Mouse (Mus musculus): Measurements from ENCODE around the gene Ets1. TPM values are rescaled to one million over a fixed set of nuclear protein-coding genes. Genes with fewer than 3 reads are reported as not detected.

The Ets1 gene
- polyA plus RNA-seq, 1 experiment from 2014 or later, result 12.5 TPM

GRCm38 (mm10) chr9:32741681-32742080 is 105.7 kb downstream of the Ets1 start:
- H3K9ac ChIP-seq, result no peak overlapping the region
- no peaks in the 10 kb centered on the region for H3K27me3 ChIP-seq
- no peak overlapping the region for H3K4me3 ChIP-seq (replicated peaks)
- H3K36me3 ChIP-seq, result no peaks in the 10 kb centered on the region
- 0 out of 2 replicates have a peak, but pooled peaks cover 3% of the 10 kb centered on the region for H3K4me1 ChIP-seq (replicated peaks)
- H3K27ac ChIP-seq, result no peak overlapping the region
- no peak overlapping the region for H3K4me2 ChIP-seq
- ATAC-seq (ENCODE audit: low read depth) (no peak), DNase-seq (no peak)
- no peaks in the 10 kb centered on the region for H3K9me3 ChIP-seq (replicated peaks)
- 50% methylated on average over 2 of the region's 2 CpGs for WGBS (ENCODE audit: insufficient replicate concordance)

DNA sequence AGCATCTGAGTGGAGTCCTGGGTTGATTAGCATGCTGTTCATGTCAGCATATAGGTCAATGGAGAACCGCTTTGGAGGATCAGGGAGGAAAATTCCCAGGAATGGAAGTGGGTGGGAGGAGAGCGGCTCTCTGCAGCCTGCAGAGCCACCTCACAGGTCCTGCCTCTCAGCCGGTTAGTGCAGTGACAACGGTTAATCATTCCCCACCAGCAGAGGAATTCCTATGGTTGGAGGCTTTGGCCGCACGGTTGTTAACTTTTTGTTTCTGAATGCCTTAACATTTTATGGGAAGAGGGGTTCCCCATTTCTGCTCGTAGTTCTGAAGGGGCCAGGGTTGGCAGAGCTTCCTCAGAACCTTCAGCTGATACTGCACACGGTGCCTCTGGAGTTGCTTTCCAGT is 107.1 kb downstream of the Ets1 start:
- no peaks in the 10 kb centered on the region for H3K27me3 ChIP-seq
- H3K9me3 ChIP-seq (replicated peaks), result no peaks in the 10 kb centered on the region
- 0 out of 2 replicates have a peak, but pooled peaks cover 3% of the 10 kb centered on the region for H3K4me1 ChIP-seq (replicated peaks)
- H3K4me2 ChIP-seq, result no peak overlapping the region
- no peaks in the 10 kb centered on the region for H3K36me3 ChIP-seq
- no peak overlapping the region for H3K4me3 ChIP-seq (replicated peaks)
- DNase-seq (no peak), ATAC-seq (ENCODE audit: low read depth) (no peak)
- H3K9ac ChIP-seq, result no peak overlapping the region
- WGBS (ENCODE audit: insufficient replicate concordance), result 66% methylated on average over 8 of the region's 8 CpGs
- no peak overlapping the region for H3K27ac ChIP-seq

DNA sequence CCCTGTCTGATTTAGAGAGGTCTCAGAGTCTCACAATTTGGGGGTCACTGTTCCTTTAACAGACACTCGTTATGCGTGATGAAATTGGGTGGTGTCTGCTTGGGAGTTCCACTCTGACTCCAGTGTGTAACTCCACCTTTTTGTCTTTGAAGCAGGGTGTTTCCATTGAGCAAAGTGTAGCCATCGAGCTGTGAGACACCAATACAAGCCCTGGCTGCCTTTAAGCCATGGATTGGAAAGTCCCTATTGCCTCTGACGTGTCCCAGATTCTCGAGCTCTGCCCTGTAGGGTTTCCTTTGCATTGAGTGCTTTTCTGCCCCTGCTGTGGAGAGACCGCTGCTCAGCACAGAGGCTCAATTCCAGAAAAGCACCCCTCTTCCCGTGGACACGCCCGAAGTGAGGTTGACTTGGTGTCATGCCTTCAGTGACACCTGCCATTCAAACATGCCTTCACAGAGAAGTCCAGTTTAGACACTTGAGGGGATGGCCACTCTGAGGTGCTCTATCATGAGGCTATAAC is 107.7 kb downstream of the Ets1 start:
- Histone ChIP-seq H3K9ac (no peak overlapping the region), H3K36me3 (no peaks in the 10 kb centered on the region), H3K4me1 (replicated peaks) (0 out of 2 replicates have a peak, but pooled peaks cover 3% of the 10 kb centered on the region), H3K27me3 (no peaks in the 10 kb centered on the region), H3K4me3 (replicated peaks) (no peak overlapping the region), H3K4me2 (no peak overlapping the region), H3K9me3 (replicated peaks) (no peaks in the 10 kb centered on the region), H3K27ac (no peak overlapping the region)
- ATAC-seq (ENCODE audit: low read depth) (no peak), DNase-seq (no peak)
- 70% methylated on average over 9 of the region's 9 CpGs for WGBS (ENCODE audit: insufficient replicate concordance)

- Histone ChIP-seq H3K27me3 (no peaks in the 10 kb centered on the region), H3K27ac (no peak overlapping the region), H3K4me1 (replicated peaks) (0 out of 2 replicates have a peak, but pooled peaks cover 3% of the 10 kb centered on the region), H3K4me2 (no peak overlapping the region), H3K9ac (no peak overlapping the region), H3K4me3 (replicated peaks) (no peak overlapping the region), H3K36me3 (no peaks in the 10 kb centered on the region), H3K9me3 (replicated peaks) (no peaks in the 10 kb centered on the region)
- ATAC-seq (ENCODE audit: low read depth) (no peak), DNase-seq (no peak)
- WGBS (ENCODE audit: insufficient replicate concordance), result 68% methylated on average over 9 of the region's 9 CpGs
Observed at GRCm38 (mm10) chr9:32744288-32744687, 108.3 kb downstream of the Ets1 start.

- DNase-seq (no peak), ATAC-seq (ENCODE audit: low read depth) (no peak)
- WGBS (ENCODE audit: insufficient replicate concordance), result 61% methylated on average over 12 of the region's 12 CpGs
- H3K36me3 ChIP-seq, result no peaks in the 10 kb centered on the region
- H3K27me3 ChIP-seq, result no peaks in the 10 kb centered on the region
- H3K4me2 ChIP-seq, result no peak overlapping the region
- no peak overlapping the region for H3K27ac ChIP-seq
- H3K9me3 ChIP-seq (replicated peaks), result no peaks in the 10 kb centered on the region
- H3K4me3 ChIP-seq (replicated peaks), result no peak overlapping the region
- 0 out of 2 replicates have a peak, but pooled peaks cover 3% of the 10 kb centered on the region for H3K4me1 ChIP-seq (replicated peaks)
- no peak overlapping the region for H3K9ac ChIP-seq
Observed at GRCm38 (mm10) chr9:32745079-32745763, 109.2 kb downstream of the Ets1 start.

GRCm38 (mm10) chr9:32745998-32746397 is 110.0 kb downstream of the Ets1 start:
- 55% methylated on average over 8 of the region's 8 CpGs for WGBS (ENCODE audit: insufficient replicate concordance)
- no peak for ATAC-seq (ENCODE audit: low read depth)
- H3K4me3 ChIP-seq (replicated peaks), result no peak overlapping the region

GRCm38 (mm10) chr9:32746615-32747014 is 110.6 kb downstream of the Ets1 start:
- 0 out of 2 replicates have a peak, but pooled peaks cover 3% of the 10 kb centered on the region for H3K4me1 ChIP-seq (replicated peaks)
- no peaks in the 10 kb centered on the region for H3K9me3 ChIP-seq (replicated peaks)
- H3K36me3 ChIP-seq, result no peaks in the 10 kb centered on the region
- WGBS (ENCODE audit: insufficient replicate concordance), result 61% methylated on average over 6 of the region's 6 CpGs
- no peak for DNase-seq
- H3K27me3 ChIP-seq, result no peaks in the 10 kb centered on the region
- H3K27ac ChIP-seq, result no peak overlapping the region
- H3K9ac ChIP-seq, result no peak overlapping the region
- H3K4me2 ChIP-seq, result no peak overlapping the region
- H3K4me3 ChIP-seq (replicated peaks), result no peak overlapping the region
- ATAC-seq (ENCODE audit: low read depth), result no peak

More at GRCm38 (mm10) chr9:32745998-32746397, 110.0 kb downstream of the Ets1 start:
- Histone ChIP-seq H3K9me3 (replicated peaks) (no peaks in the 10 kb centered on the region), H3K27ac (no peak overlapping the region), H3K4me2 (no peak overlapping the region), H3K9ac (no peak overlapping the region), H3K4me1 (replicated peaks) (0 out of 2 replicates have a peak, but pooled peaks cover 3% of the 10 kb centered on the region), H3K27me3 (no peaks in the 10 kb centered on the region), H3K36me3 (no peaks in the 10 kb centered on the region)
- no peak for DNase-seq

DNA sequence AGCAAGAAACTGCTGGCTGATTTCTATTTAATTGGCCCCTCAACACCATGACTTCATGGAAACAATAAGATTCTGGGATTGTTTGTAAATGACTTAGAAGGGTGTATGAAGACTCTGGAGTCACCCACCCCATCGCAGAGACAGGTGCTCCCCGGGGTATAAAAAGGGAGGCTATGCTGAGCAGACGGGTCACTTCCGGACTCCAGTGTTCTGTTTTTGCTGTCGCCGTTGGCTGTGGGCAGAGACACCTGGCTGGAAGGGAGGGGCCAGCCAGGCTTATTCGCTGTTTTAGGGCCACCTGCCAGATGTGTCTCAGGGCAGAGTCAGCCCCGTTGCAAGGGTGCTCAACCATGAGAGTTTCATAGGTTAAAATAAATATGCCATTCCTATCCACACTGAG is 111.6 kb downstream of the Ets1 start:
- ATAC-seq (ENCODE audit: low read depth) (no peak), DNase-seq (no peak)

GRCm38 (mm10) chr9:32748552-32748951 is 112.5 kb downstream of the Ets1 start:
- H3K36me3 ChIP-seq, result no peaks in the 10 kb centered on the region
- DNase-seq (no peak), ATAC-seq (ENCODE audit: low read depth) (no peak)
- no peaks in the 10 kb centered on the region for H3K9me3 ChIP-seq (replicated peaks)
- H3K4me3 ChIP-seq (replicated peaks), result no peak overlapping the region
- no peak overlapping the region for H3K27ac ChIP-seq
- no peak overlapping the region for H3K9ac ChIP-seq
- H3K27me3 ChIP-seq, result no peaks in the 10 kb centered on the region
- H3K4me1 ChIP-seq (replicated peaks), result no peaks in the 10 kb centered on the region
- no peak overlapping the region for H3K4me2 ChIP-seq
- 70% methylated on average over 5 of the region's 5 CpGs for WGBS (ENCODE audit: insufficient replicate concordance)

More for the DNA sequence above, 111.6 kb downstream of the Ets1 start:
- Histone ChIP-seq H3K9me3 (replicated peaks) (no peaks in the 10 kb centered on the region), H3K36me3 (no peaks in the 10 kb centered on the region), H3K4me1 (replicated peaks) (0 out of 2 replicates have a peak, but pooled peaks cover 3% of the 10 kb centered on the region), H3K9ac (no peak overlapping the region), H3K27me3 (no peaks in the 10 kb centered on the region), H3K4me3 (replicated peaks) (no peak overlapping the region), H3K4me2 (no peak overlapping the region), H3K27ac (no peak overlapping the region)
- WGBS (ENCODE audit: insufficient replicate concordance), result 69% methylated on average over 8 of the region's 8 CpGs

DNA sequence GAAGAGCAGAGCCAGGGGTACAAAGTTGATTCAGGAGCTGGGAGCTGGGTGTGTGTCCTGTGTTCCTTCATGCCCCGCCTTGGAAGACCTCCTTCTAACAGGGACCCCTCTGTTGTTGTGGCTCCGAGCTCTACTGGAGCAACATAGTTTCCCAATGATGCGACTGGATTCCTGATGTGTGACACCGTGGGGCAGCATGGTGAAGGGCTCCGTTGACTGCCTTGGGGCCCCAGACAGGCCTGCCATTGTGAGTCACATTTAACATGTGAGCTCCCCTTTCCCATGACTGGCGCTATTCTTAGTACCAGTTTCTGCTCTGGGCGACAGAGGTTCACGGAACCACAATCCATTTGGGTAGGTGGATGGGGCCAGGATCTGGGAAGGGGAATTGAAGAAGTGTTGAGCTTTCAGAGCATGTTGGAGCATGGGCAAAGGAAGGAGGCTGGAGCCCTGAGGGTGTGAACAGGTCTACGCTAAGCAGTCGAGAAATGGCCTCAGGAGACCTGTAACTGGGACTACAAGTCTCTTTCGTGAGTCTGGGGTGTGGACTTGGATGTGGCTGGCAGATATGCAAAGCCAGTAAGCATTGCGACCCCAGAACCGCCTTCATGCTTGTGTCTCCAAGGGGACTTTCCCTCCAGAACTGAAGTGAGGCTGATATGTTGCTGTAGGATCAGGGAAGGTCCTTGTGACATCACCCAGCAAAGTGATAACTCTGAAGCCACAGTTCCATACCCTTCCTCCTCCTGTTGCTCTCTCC is 113.9 kb downstream of the Ets1 start:
- no peak for DNase-seq
- H3K9ac ChIP-seq, result no peak overlapping the region
- WGBS (ENCODE audit: insufficient replicate concordance), result 65% methylated on average over 13 of the region's 13 CpGs
- no peak overlapping the region for H3K4me2 ChIP-seq
- H3K4me1 ChIP-seq (replicated peaks), result no peaks in the 10 kb centered on the region
- no peaks in the 10 kb centered on the region for H3K9me3 ChIP-seq (replicated peaks)
- ATAC-seq (ENCODE audit: low read depth), result no peak
- H3K36me3 ChIP-seq, result no peaks in the 10 kb centered on the region
- H3K4me3 ChIP-seq (replicated peaks), result no peak overlapping the region
- H3K27ac ChIP-seq, result no peak overlapping the region
- no peaks in the 10 kb centered on the region for H3K27me3 ChIP-seq

GRCm38 (mm10) chr9:32752602-32753001 is 116.6 kb downstream of the Ets1 start:
- H3K27ac ChIP-seq, result no peak overlapping the region
- no peaks in the 10 kb centered on the region for H3K9me3 ChIP-seq (replicated peaks)
- H3K9ac ChIP-seq, result no peak overlapping the region
- DNase-seq, result no peak
- H3K4me2 ChIP-seq, result no peak overlapping the region
- H3K36me3 ChIP-seq, result no peaks in the 10 kb centered on the region
- WGBS (ENCODE audit: insufficient replicate concordance), result 45% methylated on average over 5 of the region's 5 CpGs
- no peaks in the 10 kb centered on the region for H3K27me3 ChIP-seq
- ATAC-seq (ENCODE audit: low read depth), result no peak
- H3K4me1 ChIP-seq (replicated peaks), result no peaks in the 10 kb centered on the region
- H3K4me3 ChIP-seq (replicated peaks), result no peak overlapping the region
